Mouse (Mus musculus) cerebellum, adult 2 months (tissue): ENCODE measurements around the gene Tjp2.

ENCODE experiments used
- CTCF ChIP-seq: fragments of 200-500 bp; IDR thresholded peaks from 2 replicates; pipeline ENCODE4 v1.5.1; 2011; ENCODE audit warnings: low read depth, mild to moderate bottlenecking, control low read depth, low read length, moderate library complexity, borderline replicate concordance; ENCODE audit not compliant: insufficient read depth
- POLR2A ChIP-seq: fragments of 200-500 bp; IDR thresholded peaks from 2 replicates; pipeline ENCODE4 v1.6.1; 2011; ENCODE audit warnings: low read length, control low read depth, borderline replicate concordance; ENCODE audit not compliant: insufficient read depth

DNA sequence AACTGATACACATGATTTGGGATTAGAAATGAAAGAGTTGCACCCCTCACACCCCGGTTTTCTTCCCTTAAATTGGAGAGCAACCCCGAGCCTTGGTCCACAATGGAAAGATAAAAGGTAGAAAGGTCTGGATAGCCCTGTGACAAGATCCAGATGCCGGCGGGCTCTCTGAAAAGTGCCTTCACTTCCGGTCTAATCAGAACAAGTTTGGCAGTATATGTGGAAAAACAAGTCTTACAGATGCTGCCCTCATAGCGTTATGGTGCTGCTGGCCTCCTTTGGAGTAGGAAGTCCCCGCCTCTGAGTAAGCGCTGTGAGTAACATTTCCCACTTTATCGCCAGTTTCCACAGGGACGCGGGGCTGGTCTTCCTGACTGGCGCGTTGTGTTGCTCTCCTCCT lies 49.9 kb downstream of the Tjp2 start:
- TF ChIP-seq POLR2A (no peak), CTCF (no peak)
